Mouse (Mus musculus) gastrocnemius, adult 18-20 months (tissue): Measurements from ENCODE around the gene Lin7a. TPM values are rescaled to one million over a fixed set of nuclear protein-coding genes. Genes with fewer than 3 reads are reported as not detected.

Experiments
- DNase-seq: peaks from one replicate; pipeline ENCODE4 v3.0.0; 2021; ENCODE audit warnings: low spot score
- total RNA-seq, 2 experiments: library from RNA; stranded (reverse); gene quantifications; 2 replicates each; pipeline ENCODE4 v1.2.3; 2021

Lin7a gene
- total RNA-seq, 2 experiments from 2014 or later: 1.1 to 1.4 TPM

GRCm38 (mm10) chr10:107449496-107450330, 178.2 kb downstream of the Lin7a start:
- DNase-seq: no peak

- DNase-seq: no peak
Measured at GRCm38 (mm10) chr10:107467819-107468218, 196.3 kb downstream of the Lin7a start.

Other genes with a start within 250 kb of the Lin7a start
- gene Acss3, start 148.0 kb upstream of the Lin7a start, total RNA-seq: 1 to 10 TPM; 5.1 to 7.1 TPM
- 1 to 10 TPM; 1.1 to 2.6 TPM for gene Myf5, start 214.4 kb downstream of the Lin7a start, total RNA-seq
- 100 to 1,000 TPM in 1 of 2 experiments, 10 to 100 TPM in 1; 96.5 to 154 TPM for gene Myf6, start 223.1 kb downstream of the Lin7a start, total RNA-seq